Mouse (Mus musculus) stomach, embryonic 16.5 days (tissue): ENCODE measurements at regions not wholly inside any gene's neighbourhood (a gene's known extent, or its start where the extent isn't known, plus 50 kb on each side); places are given as distances from the start of the nearest gene placed in this dataset.
A peak's percentile ranks its signal among the peaks of the same experiment; 100 is the strongest.

Source experiments
- ATAC-seq: fragments of 200-750 bp; cut with Nextera tagmentation; 2 replicates; pipeline ENCODE4 v1.8.0; 2017; ENCODE audit warnings: moderate number of reproducible peaks, moderate TSS enrichment; ENCODE audit not compliant: insufficient read depth, low FRiP score
- H3K27ac ChIP-seq: fragments of 300-500 bp; sonication (generic); 2 replicates; pipeline ENCODE4 v1.5.1; 2014; ENCODE audit warnings: low read length
- H3K27me3 ChIP-seq: fragments of 300-500 bp; sonication (generic); 2 replicates; pipeline ENCODE4 v1.6.1; 2014; ENCODE audit warnings: low read length, control low read depth, mixed read lengths; ENCODE audit not compliant: control insufficient read depth, insufficient read depth
- H3K36me3 ChIP-seq: fragments of 300-500 bp; sonication (generic); 2 replicates; pipeline ENCODE4 v1.6.1; 2014; ENCODE audit warnings: low read length; ENCODE audit not compliant: control insufficient read depth, insufficient read depth
- H3K4me1 ChIP-seq: fragments of 300-500 bp; sonication (generic); 2 replicates; pipeline ENCODE4 v1.6.1; 2014; ENCODE audit warnings: low read length, control low read depth, mixed read lengths; ENCODE audit not compliant: control insufficient read depth, insufficient read depth
- H3K4me2 ChIP-seq: fragments of 300-500 bp; sonication (generic); 2 replicates; pipeline ENCODE4 v1.6.1; 2014; ENCODE audit warnings: low read depth, low read length, mixed read lengths
- H3K4me3 ChIP-seq: fragments of 300-500 bp; sonication (generic); replicated peaks from 2 replicates; pipeline ENCODE4 v1.5.1; 2014; ENCODE audit warnings: mild to moderate bottlenecking, low read length
- H3K9ac ChIP-seq: fragments of 300-500 bp; sonication (generic); 2 replicates; pipeline ENCODE4 v1.6.1; 2014; ENCODE audit warnings: low read length
- H3K9me3 ChIP-seq: fragments of 300-500 bp; sonication (generic); replicated peaks from 2 replicates; pipeline ENCODE4 v1.6.1; 2016; ENCODE audit warnings: low read length, control low read depth; ENCODE audit not compliant: control insufficient read depth
- WGBS: fragments of 180-500 bp; shearing (Covaris S2); extraction: QIAGEN DNeasy Blood & Tissue Kit; methylation state at CpG from one replicate; pipeline ENCODE4 v1.1.7; 2014; 5-methylcytosine and 5-hydroxymethylcytosine counted together

GRCm38 (mm10) chr11:84760622-84761196, 58.6 kb downstream of the Mrm1 start:
- Histone ChIP-seq H3K36me3 (no peaks in the 10 kb centered on the region), H3K9ac (no peak overlapping the region), H3K4me2 (no peak overlapping the region), H3K4me1 (peaks cover 12% of the 10 kb centered on the region; the same call in 1 of the 2 replicates), H3K27ac (no peak overlapping the region), H3K4me3 (no peak overlapping the region), H3K9me3 (no peaks in the 10 kb centered on the region), H3K27me3 (peaks cover 2% of the 10 kb centered on the region; the same call in 1 of the 2 replicates)
- no peak for ATAC-seq
- 21% methylated on average over 15 of the region's 15 CpGs for WGBS

GRCm38 (mm10) chr11:84759478-84759986, 59.8 kb downstream of the Mrm1 start:
- no peak overlapping the region for H3K4me3 ChIP-seq
- H3K9me3 ChIP-seq, result no peaks in the 10 kb centered on the region
- H3K9ac ChIP-seq, result no peak overlapping the region
- H3K4me2 ChIP-seq, result no peak overlapping the region
- H3K27me3 ChIP-seq, result no peaks in the 10 kb centered on the region; the same call in 1 of the 2 replicates
- no peak for ATAC-seq
- H3K4me1 ChIP-seq, result peaks cover 6% of the 10 kb centered on the region; the same call in 1 of the 2 replicates
- WGBS, result 86% methylated on average over 5 of the region's 5 CpGs
- no peaks in the 10 kb centered on the region for H3K36me3 ChIP-seq
- H3K27ac ChIP-seq, result no peak overlapping the region

DNA sequence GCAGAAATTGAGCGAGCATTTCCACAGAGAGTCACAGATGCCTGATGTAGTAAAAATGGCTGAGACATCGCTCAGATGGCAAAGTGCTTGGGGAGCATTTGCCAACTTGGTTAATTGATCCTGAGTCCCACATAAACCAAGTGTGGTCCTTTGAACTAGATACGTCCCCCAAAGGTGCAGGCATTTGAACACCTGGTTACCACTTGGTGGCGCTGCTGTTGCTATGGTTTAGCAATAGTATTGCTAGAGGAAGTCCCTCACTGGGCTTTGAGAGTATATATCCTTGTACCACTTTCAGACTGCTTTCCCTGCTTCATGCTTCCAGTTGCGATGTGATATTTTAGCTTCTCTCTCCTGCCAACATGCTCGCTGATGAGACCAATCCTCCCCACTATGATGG, 67.3 kb downstream of the Mrm1 start:
- Histone ChIP-seq H3K4me3 (no peak overlapping the region), H3K27ac (no peak overlapping the region), H3K9me3 (no peaks in the 10 kb centered on the region), H3K9ac (no peak overlapping the region), H3K36me3 (no peaks in the 10 kb centered on the region), H3K4me2 (no peak overlapping the region), H3K27me3 (no peaks in the 10 kb centered on the region), H3K4me1 (no peaks in the 10 kb centered on the region)
- ATAC-seq, result no peak
- WGBS, result 75% methylated on average over 6 of the region's 6 CpGs

- ATAC-seq, result no peak; the same call in 1 of the 2 replicates
- no peaks in the 10 kb centered on the region for H3K9me3 ChIP-seq
- no peak overlapping the region for H3K27ac ChIP-seq
- no peak overlapping the region for H3K9ac ChIP-seq
- no peak overlapping the region for H3K4me2 ChIP-seq
- no peaks in the 10 kb centered on the region for H3K36me3 ChIP-seq
- 33% methylated on average over 12 of the region's 12 CpGs for WGBS
- H3K4me3 ChIP-seq, result no peak overlapping the region
- H3K27me3 ChIP-seq, result no peaks in the 10 kb centered on the region
- H3K4me1 ChIP-seq, result no peaks in the 10 kb centered on the region
Observed at GRCm38 (mm10) chr11:84749490-84750349, 69.6 kb downstream of the Mrm1 start.

GRCm38 (mm10) chr11:84738769-84739589, 80.3 kb downstream of the Mrm1 start:
- Histone ChIP-seq H3K4me2 (peak overlapping the region; percentile 31; the same call in 1 of the 2 replicates), H3K27ac (no peak overlapping the region), H3K9ac (no peak overlapping the region), H3K36me3 (no peaks in the 10 kb centered on the region), H3K4me1 (0 out of 2 replicates have a peak, but pooled peaks cover 3% of the 10 kb centered on the region), H3K9me3 (no peaks in the 10 kb centered on the region), H3K4me3 (no peak overlapping the region), H3K27me3 (no peaks in the 10 kb centered on the region)
- no peak for ATAC-seq
- 16% methylated on average over 17 of the region's 17 CpGs for WGBS

GRCm38 (mm10) chr11:84738128-84738527, 81.2 kb downstream of the Mrm1 start:
- Histone ChIP-seq H3K4me1 (0 out of 2 replicates have a peak, but pooled peaks cover 3% of the 10 kb centered on the region), H3K36me3 (no peaks in the 10 kb centered on the region), H3K27me3 (no peaks in the 10 kb centered on the region), H3K4me3 (no peak overlapping the region), H3K9me3 (no peaks in the 10 kb centered on the region), H3K9ac (no peak overlapping the region), H3K27ac (no peak overlapping the region), H3K4me2 (no peak overlapping the region)
- ATAC-seq, result no peak
- WGBS, result 43% methylated on average over 3 of the region's 3 CpGs

DNA sequence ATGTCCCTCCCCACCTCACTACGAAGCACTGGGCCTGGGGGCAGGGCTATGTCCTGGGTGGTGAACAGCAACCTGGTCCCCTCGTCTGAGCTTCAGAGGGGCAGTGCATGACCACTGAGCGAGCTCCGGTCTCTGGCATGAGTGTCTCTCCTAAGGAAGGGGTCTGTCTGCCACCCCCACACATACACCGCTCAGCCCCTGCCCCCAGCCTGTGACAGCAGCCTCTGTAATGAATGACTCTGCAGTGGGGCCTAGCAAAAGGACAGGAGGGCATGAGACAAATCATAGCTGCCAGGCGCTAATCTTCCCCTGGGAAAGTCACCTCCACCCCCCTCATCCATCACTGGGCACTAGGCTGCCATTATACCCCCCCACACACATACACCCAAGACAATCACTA, 87.4 kb downstream of the Mrm1 start:
- H3K4me3 ChIP-seq, result no peak overlapping the region
- no peak overlapping the region for H3K4me2 ChIP-seq
- H3K27me3 ChIP-seq, result no peaks in the 10 kb centered on the region
- no peak overlapping the region for H3K9ac ChIP-seq
- WGBS, result 55% methylated on average over 6 of the region's 6 CpGs
- H3K27ac ChIP-seq, result no peak overlapping the region
- no peaks in the 10 kb centered on the region for H3K4me1 ChIP-seq
- H3K9me3 ChIP-seq, result no peaks in the 10 kb centered on the region
- no peak for ATAC-seq
- no peaks in the 10 kb centered on the region for H3K36me3 ChIP-seq

GRCm38 (mm10) chr11:84730218-84730617, 89.1 kb downstream of the Mrm1 start:
- 34% methylated on average over 8 of the region's 8 CpGs for WGBS
- H3K4me1 ChIP-seq, result no peaks in the 10 kb centered on the region
- H3K4me2 ChIP-seq, result no peak overlapping the region
- H3K4me3 ChIP-seq, result no peak overlapping the region
- no peak overlapping the region for H3K27ac ChIP-seq
- no peaks in the 10 kb centered on the region for H3K36me3 ChIP-seq
- ATAC-seq, result no peak
- no peak overlapping the region for H3K9ac ChIP-seq
- no peaks in the 10 kb centered on the region for H3K9me3 ChIP-seq
- no peaks in the 10 kb centered on the region for H3K27me3 ChIP-seq
